Mouse (Mus musculus) intestine, embryonic 14.5 days (tissue): ENCODE results near the gene Grk1. TPM values are rescaled to one million over a fixed set of nuclear protein-coding genes. Genes with fewer than 3 reads are reported as not detected.

Experiments
- ATAC-seq: fragments of 200-750 bp; cut with Nextera tagmentation; replicated peaks from 2 replicates; pipeline ENCODE4 v1.8.0; 2017; ENCODE audit warnings: low read depth, moderate number of reproducible peaks, moderate TSS enrichment, moderate library complexity; ENCODE audit not compliant: low FRiP score, low TSS enrichment
- DNase-seq: peaks from one replicate; pipeline ENCODE4 v3.0.0-alpha.2; 2018; ENCODE audit warnings: low spot score
- H3K27ac ChIP-seq: fragments of 300-500 bp; sonication (generic); 2 replicates; pipeline ENCODE4 v1.5.1; 2014; ENCODE audit warnings: low read depth, mild to moderate bottlenecking, control low read depth
- H3K27me3 ChIP-seq: fragments of 300-500 bp; sonication (generic); replicated peaks from 2 replicates; pipeline ENCODE4 v1.6.1; 2014; ENCODE audit warnings: low read length, control low read depth; ENCODE audit not compliant: control insufficient read depth, insufficient read depth
- H3K36me3 ChIP-seq: fragments of 300-500 bp; sonication (generic); 2 replicates; pipeline ENCODE4 v1.6.1; 2014; ENCODE audit warnings: low read length, control low read depth; ENCODE audit not compliant: control insufficient read depth, insufficient read depth
- H3K4me1 ChIP-seq: fragments of 300-500 bp; sonication (generic); replicated peaks from 2 replicates; pipeline ENCODE4 v1.6.1; 2014; ENCODE audit warnings: low read length, control low read depth, mixed read lengths; ENCODE audit not compliant: control insufficient read depth, insufficient read depth
- H3K4me2 ChIP-seq: fragments of 300-500 bp; sonication (generic); 2 replicates; pipeline ENCODE4 v1.6.1; 2014; ENCODE audit warnings: low read length
- H3K4me3 ChIP-seq: fragments of 300-500 bp; sonication (generic); 2 replicates; pipeline ENCODE4 v1.5.1; 2014; ENCODE audit warnings: low read depth, low read length, control low read depth, mixed read lengths
- H3K9ac ChIP-seq: fragments of 300-500 bp; sonication (generic); 2 replicates; pipeline ENCODE4 v1.6.1; 2014; ENCODE audit warnings: mild to moderate bottlenecking, low read length
- H3K9me3 ChIP-seq: fragments of 300-500 bp; sonication (generic); 2 replicates; pipeline ENCODE4 v1.6.1; 2016; ENCODE audit warnings: low read length, control low read depth; ENCODE audit not compliant: control insufficient read depth
- WGBS: fragments of 180-500 bp; shearing (Covaris S2); extraction: QIAGEN DNeasy Blood & Tissue Kit; methylation state at CpG from one replicate; pipeline ENCODE4 v1.1.7; 2014; 5-methylcytosine and 5-hydroxymethylcytosine counted together
- polyA plus RNA-seq: library from polyadenylated mRNA; unstranded; fragments of >200 nt; fragmentation: Nextera tagmentation; extraction: Ambion mirVana; gene quantifications from 2 replicates; pipeline ENCODE4 v1.2.1, GENCODE M21; 2014

Gene Grk1
- polyA plus RNA-seq, 1 experiment from 2014 or later = not detected

DNA sequence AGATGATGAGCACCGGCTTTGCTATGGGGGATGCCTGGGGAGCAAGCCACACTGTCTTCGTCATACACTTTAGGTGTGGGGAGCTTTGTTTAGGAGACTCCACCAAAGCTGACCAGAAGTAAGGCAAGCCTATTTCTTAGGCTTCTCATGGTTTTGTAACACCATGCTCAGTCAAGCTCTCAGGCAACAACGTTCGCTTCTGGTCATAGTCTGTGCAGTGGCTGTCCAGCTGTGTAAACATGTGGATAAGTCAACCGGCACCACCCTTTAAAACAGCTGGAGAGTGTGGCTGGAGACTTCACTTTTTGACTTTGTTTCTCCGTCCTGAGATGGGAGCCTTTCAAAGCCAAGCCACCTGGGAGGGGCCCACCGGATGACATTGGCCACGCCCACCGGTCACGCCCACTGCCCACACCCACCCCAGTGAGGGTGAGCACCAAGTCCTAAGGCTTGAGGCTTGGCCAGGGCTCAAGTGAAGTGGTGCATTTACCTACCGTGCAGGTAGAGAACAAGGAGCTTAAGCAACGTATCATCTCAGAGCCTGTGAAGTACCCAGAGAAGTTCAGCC, 9.0 kb downstream of the Grk1 start:
- DNase-seq = no peak
- H3K4me1 ChIP-seq = no peaks in the 10 kb centered on the region
- no peaks in the 10 kb centered on the region for H3K27me3 ChIP-seq
- no peaks in the 10 kb centered on the region for H3K36me3 ChIP-seq
- 49% methylated on average over 12 of the region's 12 CpGs for WGBS
- H3K4me3 ChIP-seq = no peak overlapping the region
- no peak for ATAC-seq
- H3K9ac ChIP-seq = no peak overlapping the region
- H3K27ac ChIP-seq = no peak overlapping the region
- H3K9me3 ChIP-seq = no peaks in the 10 kb centered on the region
- no peak overlapping the region for H3K4me2 ChIP-seq

DNA sequence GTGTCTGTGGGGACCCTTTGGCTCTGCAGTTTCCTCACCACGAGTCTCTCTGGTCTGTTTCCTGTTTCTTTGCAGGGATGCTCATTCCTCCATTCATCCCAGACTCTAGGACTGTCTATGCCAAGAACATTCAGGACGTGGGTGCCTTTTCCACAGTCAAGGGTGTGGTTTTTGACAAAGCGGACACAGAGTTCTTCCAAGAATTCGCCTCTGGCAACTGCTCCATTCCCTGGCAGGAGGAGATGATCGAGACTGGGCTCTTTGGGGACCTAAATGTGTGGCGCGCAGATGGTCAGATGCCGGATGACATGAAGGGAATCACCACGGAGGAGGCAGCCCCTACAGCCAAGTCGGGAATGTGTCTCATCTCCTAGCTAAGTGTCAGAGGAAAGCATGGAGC, 11.0 kb downstream of the Grk1 start:
- Histone ChIP-seq H3K4me3 (no peak overlapping the region), H3K36me3 (no peaks in the 10 kb centered on the region), H3K27me3 (no peaks in the 10 kb centered on the region), H3K9ac (no peak overlapping the region), H3K4me1 (no peaks in the 10 kb centered on the region), H3K9me3 (no peaks in the 10 kb centered on the region), H3K27ac (no peak overlapping the region), H3K4me2 (no peak overlapping the region)
- WGBS = 78% methylated on average over 10 of the region's 10 CpGs
- ATAC-seq (no peak), DNase-seq (no peak)

DNA sequence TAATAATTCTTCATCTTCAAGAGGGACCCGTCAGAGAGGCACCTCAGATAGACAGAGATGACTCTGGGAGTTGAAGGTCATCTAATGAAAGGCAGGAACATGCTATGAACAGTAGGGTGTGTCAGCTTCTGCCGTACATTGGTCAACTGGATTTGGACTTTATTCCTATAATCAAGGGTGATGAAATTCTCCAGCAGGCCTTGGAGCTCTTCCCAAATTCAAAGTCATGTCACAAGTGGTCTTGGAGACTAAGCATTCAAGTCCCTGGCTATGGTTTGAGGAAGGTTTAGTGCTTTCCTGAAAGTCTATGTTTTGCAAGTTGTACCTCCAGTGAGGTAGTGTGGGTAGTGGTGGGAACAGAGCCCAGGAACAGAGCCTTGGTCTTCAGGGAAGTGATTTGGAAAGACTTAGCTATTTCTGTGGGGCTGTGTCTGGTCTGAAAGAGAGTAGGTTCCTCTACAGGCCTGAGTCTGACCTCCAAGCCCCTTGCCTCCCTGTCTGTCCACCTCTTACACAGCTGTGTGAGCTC, 14.3 kb downstream of the Grk1 start:
- H3K9me3 ChIP-seq = no peaks in the 10 kb centered on the region
- 77% methylated on average over 2 of the region's 2 CpGs for WGBS

DNA sequence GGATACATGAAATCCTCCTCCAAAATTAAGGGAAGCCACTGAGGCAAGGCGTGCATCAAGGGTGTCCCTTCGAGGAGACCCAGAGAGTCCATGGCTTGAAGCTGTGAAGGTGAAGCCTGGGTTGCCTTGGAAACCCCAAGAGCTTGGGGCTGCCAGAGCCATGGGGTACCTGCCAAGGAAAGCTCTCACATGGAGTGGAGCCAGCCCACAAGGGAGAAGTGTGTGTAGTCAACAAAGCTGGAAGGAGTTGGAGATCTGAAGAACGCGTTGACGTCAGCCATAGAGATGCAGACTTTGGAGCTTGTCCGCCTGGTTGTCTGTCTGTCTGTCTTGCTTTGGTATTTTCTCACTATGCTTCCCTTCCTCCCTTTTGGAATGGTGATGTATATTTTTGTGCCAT, 16.1 kb downstream of the Grk1 start:
- ATAC-seq = no peak
- no peak for DNase-seq

More for the DNA sequence above, 14.3 kb downstream of the Grk1 start:
- Histone ChIP-seq H3K27ac (no peak overlapping the region), H3K4me2 (no peak overlapping the region), H3K4me3 (no peak overlapping the region), H3K36me3 (no peaks in the 10 kb centered on the region), H3K9ac (no peak overlapping the region), H3K4me1 (no peaks in the 10 kb centered on the region), H3K27me3 (no peaks in the 10 kb centered on the region)
- no peak for DNase-seq
- ATAC-seq = no peak

DNA sequence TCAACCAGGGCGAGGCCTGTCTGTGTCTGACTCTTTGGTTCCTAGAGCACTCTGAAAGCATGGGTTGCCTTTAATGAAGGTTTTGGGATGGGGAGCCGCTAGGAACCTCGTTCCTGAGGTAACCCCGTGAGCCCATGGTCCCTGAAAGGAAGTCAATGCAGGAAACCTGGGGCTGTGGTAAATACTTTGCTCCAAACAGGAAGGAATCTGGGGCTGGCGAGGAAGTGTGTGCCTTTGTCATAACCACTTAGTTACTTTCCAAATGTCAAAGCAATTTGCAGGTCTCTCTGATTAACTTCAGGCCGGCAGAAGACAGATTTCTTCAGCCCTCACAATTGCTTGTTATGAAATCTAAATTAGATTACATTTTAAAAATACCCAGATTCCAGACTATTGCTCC, 22.5 kb downstream of the Grk1 start:
- Histone ChIP-seq H3K9me3 (no peaks in the 10 kb centered on the region), H3K4me3 (no peak overlapping the region), H3K4me2 (no peak overlapping the region), H3K27me3 (no peaks in the 10 kb centered on the region), H3K27ac (no peak overlapping the region), H3K9ac (no peak overlapping the region), H3K36me3 (no peaks in the 10 kb centered on the region), H3K4me1 (no peaks in the 10 kb centered on the region)
- DNase-seq (no peak), ATAC-seq (no peak)
- WGBS = 65% methylated on average over 6 of the region's 6 CpGs

More for the DNA sequence above, 16.1 kb downstream of the Grk1 start:
- H3K36me3 ChIP-seq = no peaks in the 10 kb centered on the region
- no peaks in the 10 kb centered on the region for H3K9me3 ChIP-seq
- WGBS = 90% methylated on average over 6 of the region's 6 CpGs
- H3K9ac ChIP-seq = no peak overlapping the region
- H3K4me3 ChIP-seq = no peak overlapping the region
- H3K4me1 ChIP-seq = no peaks in the 10 kb centered on the region
- no peak overlapping the region for H3K4me2 ChIP-seq
- H3K27me3 ChIP-seq = no peaks in the 10 kb centered on the region
- no peak overlapping the region for H3K27ac ChIP-seq

DNA sequence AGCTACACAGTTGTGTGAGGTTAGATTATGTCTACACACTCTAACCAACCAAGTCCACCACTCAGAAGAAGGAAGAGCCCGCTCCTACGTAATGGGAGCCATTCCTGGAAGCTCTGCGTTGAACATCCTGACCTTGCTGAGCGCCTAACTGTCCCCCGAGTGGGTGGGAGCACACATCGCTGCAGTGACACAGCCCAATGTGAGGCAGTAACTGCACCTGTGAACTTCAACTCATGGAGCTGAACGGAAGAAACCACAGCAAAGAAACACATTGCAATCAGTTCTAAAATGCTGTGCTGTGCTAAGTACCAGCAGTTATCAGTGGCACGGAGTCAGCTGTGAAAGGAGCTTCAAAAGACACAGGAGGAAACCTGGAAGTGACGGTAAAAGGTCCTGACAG, 23.3 kb downstream of the Grk1 start:
- 75% methylated on average over 9 of the region's 9 CpGs for WGBS

DNA sequence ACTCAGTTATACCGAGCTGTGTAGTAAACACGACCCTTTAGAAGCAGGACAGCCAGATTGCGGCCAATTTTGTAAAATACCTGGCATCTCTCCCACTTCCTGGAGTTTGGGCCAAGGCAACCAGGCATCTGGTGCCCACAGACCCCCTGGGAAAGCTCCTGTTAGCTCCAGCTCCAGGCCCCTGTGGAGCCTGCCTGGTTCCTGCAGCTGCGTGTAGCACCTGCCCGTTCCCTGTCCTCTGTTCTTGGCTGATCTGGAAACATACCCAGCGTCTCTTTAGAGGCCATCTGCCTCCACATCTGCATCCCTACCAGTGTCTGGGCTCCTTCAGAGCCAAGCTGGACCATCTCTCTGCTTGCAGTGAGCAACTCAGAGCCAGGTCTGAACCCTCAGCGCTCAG, 25.5 kb downstream of the Grk1 start:
- DNase-seq = no peak
- 77% methylated on average over 7 of the region's 7 CpGs for WGBS
- no peak overlapping the region for H3K4me2 ChIP-seq
- H3K27me3 ChIP-seq = peaks cover 17% of the 10 kb centered on the region
- H3K9me3 ChIP-seq = no peaks in the 10 kb centered on the region
- no peak overlapping the region for H3K27ac ChIP-seq
- H3K4me3 ChIP-seq = no peak overlapping the region
- no peaks in the 10 kb centered on the region for H3K36me3 ChIP-seq
- no peak overlapping the region for H3K9ac ChIP-seq
- ATAC-seq = no peak
- no peaks in the 10 kb centered on the region for H3K4me1 ChIP-seq

More for the DNA sequence above, 23.3 kb downstream of the Grk1 start:
- ATAC-seq (no peak), DNase-seq (no peak)
- Histone ChIP-seq H3K36me3 (no peaks in the 10 kb centered on the region), H3K27ac (no peak overlapping the region), H3K4me3 (no peak overlapping the region), H3K27me3 (no peaks in the 10 kb centered on the region), H3K4me1 (no peaks in the 10 kb centered on the region), H3K9me3 (no peaks in the 10 kb centered on the region), H3K4me2 (no peak overlapping the region), H3K9ac (no peak overlapping the region)

DNA sequence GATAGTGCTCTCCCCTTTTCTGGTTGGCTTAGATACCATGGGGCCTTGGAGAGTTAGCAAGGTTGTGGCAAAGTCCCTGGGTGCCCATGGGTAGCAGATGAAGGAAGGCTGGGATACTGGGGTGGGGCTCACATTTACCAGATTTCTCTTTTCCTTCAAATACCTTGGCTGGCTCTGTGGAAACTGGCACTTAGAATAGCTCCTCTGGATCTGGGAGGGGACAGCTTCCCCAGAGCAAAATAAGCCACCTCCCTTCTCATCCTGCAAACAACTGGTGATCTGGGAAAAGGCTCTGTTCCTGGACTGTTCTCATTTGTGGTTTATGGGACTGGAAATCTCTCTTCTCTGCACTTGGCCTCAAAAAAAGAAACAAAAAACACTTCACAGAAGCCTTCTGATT, 26.0 kb downstream of the Grk1 start:
- Histone ChIP-seq H3K9ac (no peak overlapping the region), H3K4me3 (no peak overlapping the region), H3K4me1 (no peaks in the 10 kb centered on the region), H3K9me3 (no peaks in the 10 kb centered on the region), H3K4me2 (no peak overlapping the region), H3K27me3 (peaks cover 22% of the 10 kb centered on the region), H3K36me3 (no peaks in the 10 kb centered on the region), H3K27ac (no peak overlapping the region)
- ATAC-seq = no peak
- DNase-seq = no peak

DNA sequence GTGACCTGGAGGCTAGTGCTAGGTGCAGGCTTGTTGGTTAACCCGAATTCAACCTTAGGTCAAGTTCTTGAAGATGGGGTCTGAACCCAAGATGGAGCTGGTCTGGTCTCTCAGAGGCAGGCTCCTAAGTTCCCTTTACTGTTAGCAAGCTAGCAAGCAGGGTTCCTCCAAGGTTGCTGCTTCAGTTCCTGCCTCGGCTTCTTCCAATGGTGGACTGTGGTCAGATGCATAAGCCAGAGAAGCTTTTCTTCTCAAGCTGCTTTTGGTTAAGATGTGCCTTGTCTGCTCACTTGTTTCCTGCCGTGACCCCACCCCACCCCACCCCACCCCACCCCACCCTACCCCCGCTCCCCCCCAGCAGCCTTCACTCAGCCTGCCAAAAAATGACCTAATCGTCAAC, 28.2 kb downstream of the Grk1 start:
- H3K4me1 ChIP-seq = no peaks in the 10 kb centered on the region
- H3K4me2 ChIP-seq = no peak overlapping the region
- H3K4me3 ChIP-seq = no peak overlapping the region
- no peak overlapping the region for H3K27ac ChIP-seq
- H3K9ac ChIP-seq = no peak overlapping the region
- ATAC-seq (no peak), DNase-seq (no peak)
- H3K9me3 ChIP-seq = no peaks in the 10 kb centered on the region
- 79% methylated on average over 5 of the region's 5 CpGs for WGBS
- peaks cover 32% of the 10 kb centered on the region for H3K27me3 ChIP-seq
- no peaks in the 10 kb centered on the region for H3K36me3 ChIP-seq
